Mouse (Mus musculus) spleen, adult 2 months (tissue): ENCODE measurements around the gene Pbx1.

Source experiments
- CTCF ChIP-seq: fragments of 200-500 bp; IDR thresholded peaks from 2 replicates; pipeline ENCODE4 v1.5.1; 2011; ENCODE audit warnings: mild to moderate bottlenecking, inconsistent platforms; ENCODE audit not compliant: insufficient read depth, insufficient read length, insufficient replicate concordance; ENCODE audit errors: extremely low read depth
- POLR2A ChIP-seq: fragments of 200-500 bp; IDR thresholded peaks from 2 replicates; pipeline ENCODE4 v1.6.1; 2011; ENCODE audit warnings: low read depth, low read length, inconsistent platforms

DNA sequence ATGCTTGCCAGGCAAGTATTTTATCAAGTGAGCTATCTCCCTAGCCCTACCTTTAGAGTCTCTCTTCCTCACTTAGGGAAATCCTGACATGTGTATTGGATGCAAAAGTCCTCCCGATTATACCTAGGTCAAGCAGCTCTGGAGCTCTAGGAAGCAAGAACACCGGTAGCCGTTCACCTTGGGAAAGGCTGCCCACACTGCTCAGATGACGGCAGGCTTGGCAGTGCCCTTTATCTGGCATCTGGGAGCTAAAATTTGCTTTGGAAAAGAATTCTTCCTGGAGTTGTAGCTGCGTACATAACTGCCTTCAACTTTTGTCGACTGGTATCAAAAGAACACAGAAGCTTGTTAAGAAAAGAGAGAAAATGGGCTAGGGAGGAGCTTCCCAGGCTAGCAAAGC, 37.5 kb downstream of the Pbx1 start:
- TF ChIP-seq CTCF (no peak), POLR2A (no peak)
